Mouse (Mus musculus) G1E (cell line): ENCODE results near the gene Cmah. TPM values are rescaled to one million over a fixed set of nuclear protein-coding genes. Genes with fewer than 3 reads are reported as not detected.

Experiments
- ATAC-seq: 2 replicates; pipeline ENCODE4 v1.8.0; 2016; ENCODE audit warnings: mild to moderate bottlenecking; ENCODE audit not compliant: insufficient number of reproducible peaks, poor library complexity, low FRiP score, severe bottlenecking; ENCODE audit errors: extremely low read depth
- DNase-seq: peaks from one replicate; pipeline ENCODE4 v3.0.0; 2012; ENCODE audit warnings: low spot score
- H3K27me3 ChIP-seq: 2 replicates; pipeline ENCODE4 v1.6.1; 2012; ENCODE audit warnings: mild to moderate bottlenecking, low read length, inconsistent platforms; ENCODE audit not compliant: insufficient read depth
- H3K36me3 ChIP-seq: replicated peaks from 2 replicates; pipeline ENCODE3; 2012; ENCODE audit warnings: mild to moderate bottlenecking, inconsistent platforms
- H3K4me1 ChIP-seq: 2 replicates; pipeline ENCODE4 v1.6.1; 2012; ENCODE audit warnings: low read depth, low read length, inconsistent platforms, mixed read lengths; ENCODE audit not compliant: insufficient read depth
- H3K4me3 ChIP-seq: 2 replicates; pipeline ENCODE4 v1.5.1; 2012; ENCODE audit warnings: low read depth, mild to moderate bottlenecking, inconsistent platforms, low read length, moderate library complexity, mixed read lengths
- H3K9me3 ChIP-seq: replicated peaks from 2 replicates; pipeline ENCODE4 v1.6.1; 2012; ENCODE audit warnings: inconsistent platforms
- CTCF ChIP-seq: IDR thresholded peaks from 2 replicates; pipeline ENCODE4 v1.5.1; 2012; ENCODE audit warnings: low read depth, low read length, inconsistent platforms, mixed read lengths
- GATA1 ChIP-seq: IDR thresholded peaks from 2 replicates; pipeline ENCODE4 v1.6.1; 2012; ENCODE audit warnings: borderline replicate concordance, low read length, inconsistent platforms, mixed read lengths
- GATA2 ChIP-seq: IDR thresholded peaks from 2 replicates; pipeline ENCODE4 v1.6.1; 2012; ENCODE audit warnings: low read depth, low read length, inconsistent platforms, borderline replicate concordance
- POLR2AphosphoS5 ChIP-seq: IDR thresholded peaks from 2 replicates; pipeline ENCODE4 v1.6.1; 2012; ENCODE audit warnings: low read depth, low read length, inconsistent platforms; ENCODE audit not compliant: insufficient replicate concordance
- TAL1 ChIP-seq: conservative IDR thresholded peaks from 2 replicates; pipeline ENCODE4 v1.6.1; 2012; ENCODE audit warnings: low read depth, low read length, inconsistent platforms, mixed read lengths
- polyA plus RNA-seq: library from polyadenylated mRNA; stranded (reverse); fragments of >175 nt; gene quantifications from 2 replicates; pipeline ENCODE4 v1.2.3, GENCODE M21; 2012
- total RNA-seq, 2 experiments: library from RNA; stranded (forward) in 1 of 2; stranded (reverse) in 1 of 2; fragments of 200-1000 nt in 1 of 2; fragments of >200 nt in 1 of 2; fragmentation: Nextera tagmentation in 1 of 2; gene quantifications; 2 replicates each; pipeline ENCODE4 v1.2.3; 2014 to 2017

The Cmah gene
- total and polyA plus RNA-seq, 3 experiments: 0.16 to 0.23 TPM; not detected in 1

- TF ChIP-seq GATA1 (no peak), TAL1 (no peak), CTCF (no peak), GATA2 (no peak), POLR2AphosphoS5 (no peak)
- Histone ChIP-seq H3K9me3 (no peaks in the 10 kb centered on the region), H3K4me3 (no peak overlapping the region), H3K27me3 (no peaks in the 10 kb centered on the region), H3K36me3 (no peaks in the 10 kb centered on the region), H3K4me1 (no peaks in the 10 kb centered on the region)
- no peak for ATAC-seq
- DNase-seq: no peak
These were observed 75.8 kb downstream of the Cmah start for GRCm38 (mm10) chr13:24403054-24403453.

DNA sequence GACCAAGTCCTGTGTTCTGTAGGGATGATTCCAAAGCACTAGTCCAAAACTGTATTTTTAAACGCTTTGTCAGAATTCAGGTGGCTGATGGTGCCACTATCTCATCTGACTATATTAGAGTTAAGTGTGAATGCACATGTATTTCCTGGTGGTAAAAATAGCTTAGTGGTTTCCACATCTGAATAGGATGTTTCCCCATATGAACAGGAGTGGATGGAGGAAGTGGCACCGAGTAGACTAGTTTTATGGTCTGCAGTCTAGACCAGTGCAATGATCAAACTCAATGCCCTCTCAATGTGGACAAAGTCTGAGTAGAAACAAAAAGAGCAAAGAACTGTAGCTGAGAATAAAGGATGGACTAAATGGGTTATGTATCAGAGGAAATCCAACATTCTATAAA lies 79.6 kb downstream of the Cmah start:
- H3K4me1 ChIP-seq: no peaks in the 10 kb centered on the region
- no peak overlapping the region for H3K4me3 ChIP-seq
- ATAC-seq (no peak), DNase-seq (no peak)
- H3K27me3 ChIP-seq: no peaks in the 10 kb centered on the region
- H3K36me3 ChIP-seq: no peaks in the 10 kb centered on the region
- H3K9me3 ChIP-seq: no peaks in the 10 kb centered on the region
- TF ChIP-seq TAL1: no peak
- no peak for TF ChIP-seq POLR2AphosphoS5
- no peak for TF ChIP-seq GATA2
- no peak for TF ChIP-seq GATA1
- no peak for TF ChIP-seq CTCF

- TF ChIP-seq GATA1 (no peak), GATA2 (no peak), CTCF (no peak), TAL1 (no peak), POLR2AphosphoS5 (no peak)
- no peaks in the 10 kb centered on the region for H3K9me3 ChIP-seq
- ATAC-seq (no peak), DNase-seq (no peak)
- no peak overlapping the region for H3K4me3 ChIP-seq
- no peaks in the 10 kb centered on the region for H3K4me1 ChIP-seq
- no peaks in the 10 kb centered on the region for H3K36me3 ChIP-seq
- no peaks in the 10 kb centered on the region for H3K27me3 ChIP-seq
These were observed 87.5 kb downstream of the Cmah start for GRCm38 (mm10) chr13:24414635-24415206.

- ATAC-seq: no peak
- H3K27me3 ChIP-seq: no peaks in the 10 kb centered on the region
- no peaks in the 10 kb centered on the region for H3K9me3 ChIP-seq
- H3K4me1 ChIP-seq: no peaks in the 10 kb centered on the region
- TF ChIP-seq TAL1: no peak
- TF ChIP-seq GATA2: no peak
- no peak for TF ChIP-seq GATA1
- no peak for TF ChIP-seq CTCF
- TF ChIP-seq POLR2AphosphoS5: no peak
- no peak for DNase-seq
- no peak overlapping the region for H3K4me3 ChIP-seq
- no peaks in the 10 kb centered on the region for H3K36me3 ChIP-seq
These were observed 88.5 kb downstream of the Cmah start for GRCm38 (mm10) chr13:24415506-24416206.

GRCm38 (mm10) chr13:24416409-24416808 lies 89.2 kb downstream of the Cmah start:
- H3K27me3 ChIP-seq: no peaks in the 10 kb centered on the region
- no peak overlapping the region for H3K4me3 ChIP-seq
- H3K4me1 ChIP-seq: no peaks in the 10 kb centered on the region
- no peaks in the 10 kb centered on the region for H3K9me3 ChIP-seq
- H3K36me3 ChIP-seq: no peaks in the 10 kb centered on the region
- ATAC-seq: no peak
- TF ChIP-seq POLR2AphosphoS5 (no peak), CTCF (no peak), GATA2 (no peak), TAL1 (no peak), GATA1 (no peak)
- no peak for DNase-seq

GRCm38 (mm10) chr13:24418024-24418423 lies 90.8 kb downstream of the Cmah start:
- no peaks in the 10 kb centered on the region for H3K9me3 ChIP-seq
- DNase-seq: no peak
- no peaks in the 10 kb centered on the region for H3K36me3 ChIP-seq
- no peaks in the 10 kb centered on the region for H3K4me1 ChIP-seq
- no peak for TF ChIP-seq CTCF
- no peak for TF ChIP-seq GATA1
- no peak for TF ChIP-seq TAL1
- no peak for TF ChIP-seq POLR2AphosphoS5
- TF ChIP-seq GATA2: no peak
- no peaks in the 10 kb centered on the region for H3K27me3 ChIP-seq
- no peak for ATAC-seq
- H3K4me3 ChIP-seq: no peak overlapping the region
